Mouse (Mus musculus) stomach, postnatal 0 days (tissue): ENCODE results near the gene Arrdc2. TPM values are rescaled to one million over a fixed set of nuclear protein-coding genes. Genes with fewer than 3 reads are reported as not detected.

ENCODE experiments used
- ATAC-seq: fragments of 200-750 bp; cut with Nextera tagmentation; 2 replicates; pipeline ENCODE4 v1.8.0; 2017; ENCODE audit not compliant: low FRiP score, low TSS enrichment
- DNase-seq: peaks from one replicate; pipeline ENCODE4 v3.0.0-alpha.2; 2016; ENCODE audit warnings: low spot score
- H3K27ac ChIP-seq: fragments of 300-500 bp; sonication (generic); replicated peaks from 2 replicates; pipeline ENCODE4 v1.5.1; 2014; ENCODE audit warnings: mild to moderate bottlenecking, control low read depth
- H3K27me3 ChIP-seq: fragments of 300-500 bp; sonication (generic); 2 replicates; pipeline ENCODE4 v1.6.1; 2014; ENCODE audit warnings: low read length; ENCODE audit not compliant: control insufficient read depth, insufficient read depth
- H3K36me3 ChIP-seq: fragments of 300-500 bp; sonication (generic); 2 replicates; pipeline ENCODE4 v1.6.1; 2014; ENCODE audit warnings: low read length, mixed read lengths; ENCODE audit not compliant: control insufficient read depth, insufficient read depth
- H3K4me1 ChIP-seq: fragments of 300-500 bp; sonication (generic); replicated peaks from 2 replicates; pipeline ENCODE4 v1.6.1; 2014; ENCODE audit warnings: antibody characterized with exemption; ENCODE audit not compliant: control insufficient read depth, insufficient read depth
- H3K4me2 ChIP-seq: fragments of 300-500 bp; sonication (generic); replicated peaks from 2 replicates; pipeline ENCODE4 v1.6.1; 2014; ENCODE audit warnings: low read depth, mild to moderate bottlenecking, control low read depth, moderate library complexity
- H3K4me3 ChIP-seq: fragments of 300-500 bp; sonication (generic); 2 replicates; pipeline ENCODE4 v1.5.1; 2014; ENCODE audit warnings: low read depth, low read length, control low read depth
- H3K9ac ChIP-seq: fragments of 300-500 bp; sonication (generic); 2 replicates; pipeline ENCODE4 v1.6.1; 2014; ENCODE audit warnings: mild to moderate bottlenecking, low read length, control low read depth, mixed read lengths
- H3K9me3 ChIP-seq: fragments of 300-500 bp; sonication (generic); 2 replicates; pipeline ENCODE4 v1.6.1; 2016; ENCODE audit warnings: low read length; ENCODE audit not compliant: control insufficient read depth
- CTCF ChIP-seq: IDR thresholded peaks from 2 replicates; pipeline ENCODE4 v1.5.1; 2016; ENCODE audit warnings: antibody characterized with exemption, low read depth, mild to moderate bottlenecking, moderate library complexity
- EP300 ChIP-seq: optimal IDR thresholded peaks from 2 replicates; pipeline ENCODE3; 2016; ENCODE audit warnings: antibody characterized with exemption
- WGBS: fragments of 180-500 bp; shearing (Covaris S2); extraction: QIAGEN DNeasy Blood & Tissue Kit; methylation state at CpG from one replicate; pipeline ENCODE4 v1.1.7; 2014; 5-methylcytosine and 5-hydroxymethylcytosine counted together
- polyA plus RNA-seq: library from polyadenylated mRNA; unstranded; fragments of >200 nt; fragmentation: Nextera tagmentation; extraction: Ambion mirVana; gene quantifications from 2 replicates; pipeline ENCODE4 v1.2.1, GENCODE M21; 2015

Arrdc2 gene
- polyA plus RNA-seq, 1 experiment from 2014 or later = 6.8 TPM

GRCm38 (mm10) chr8:70833520-70833919 is 6.0 kb downstream of the Arrdc2 start:
- Histone ChIP-seq H3K9me3 (no peaks in the 10 kb centered on the region), H3K4me2 (no peak overlapping the region), H3K4me3 (no peak overlapping the region), H3K36me3 (no peaks in the 10 kb centered on the region; the same call in 1 of the 2 replicates), H3K27ac (peak overlapping the region; percentile 24; the same call in 1 of the 2 replicates), H3K9ac (no peak overlapping the region; the same call in 1 of the 2 replicates), H3K4me1 (0 out of 2 replicates have a peak, but pooled peaks cover 2% of the 10 kb centered on the region), H3K27me3 (no peaks in the 10 kb centered on the region)
- no peak for DNase-seq
- ATAC-seq = 0 out of 2 replicates have a peak, but pooled peaks have one; percentile 7
- TF ChIP-seq CTCF (no peak), EP300 (no peak)
- WGBS = 48% methylated on average over 15 of the region's 15 CpGs

GRCm38 (mm10) chr8:70833018-70833482 is 6.5 kb downstream of the Arrdc2 start:
- H3K27ac ChIP-seq = peak overlapping the region; percentile 24; the same call in 1 of the 2 replicates
- H3K9ac ChIP-seq = no peak overlapping the region
- ATAC-seq (0 out of 2 replicates have a peak, but pooled peaks have one; percentile 18), DNase-seq (no peak)
- TF ChIP-seq CTCF = no peak
- TF ChIP-seq EP300 = no peak
- no peaks in the 10 kb centered on the region for H3K4me1 ChIP-seq
- no peak overlapping the region for H3K4me3 ChIP-seq
- no peaks in the 10 kb centered on the region for H3K9me3 ChIP-seq
- no peak overlapping the region for H3K4me2 ChIP-seq
- 49% methylated on average over 9 of the region's 9 CpGs for WGBS
- no peaks in the 10 kb centered on the region; the same call in 1 of the 2 replicates for H3K36me3 ChIP-seq
- H3K27me3 ChIP-seq = no peaks in the 10 kb centered on the region

- no peaks in the 10 kb centered on the region for H3K4me1 ChIP-seq
- no peak for DNase-seq
- H3K27ac ChIP-seq = no peak overlapping the region
- no peak overlapping the region for H3K4me3 ChIP-seq
- H3K27me3 ChIP-seq = no peaks in the 10 kb centered on the region
- no peak overlapping the region for H3K4me2 ChIP-seq
- H3K9ac ChIP-seq = no peak overlapping the region
- H3K36me3 ChIP-seq = no peaks in the 10 kb centered on the region; the same call in 1 of the 2 replicates
- no peaks in the 10 kb centered on the region for H3K9me3 ChIP-seq
- ATAC-seq = no peak
- WGBS = 69% methylated on average over 11 of the region's 11 CpGs
- no peak for TF ChIP-seq CTCF
- TF ChIP-seq EP300 = no peak
These were observed 7.1 kb downstream of the Arrdc2 start for GRCm38 (mm10) chr8:70832371-70832770.

- no peak overlapping the region for H3K9ac ChIP-seq
- H3K36me3 ChIP-seq = no peaks in the 10 kb centered on the region; the same call in 1 of the 2 replicates
- no peak for ATAC-seq
- no peak overlapping the region for H3K4me3 ChIP-seq
- H3K4me1 ChIP-seq = no peaks in the 10 kb centered on the region
- H3K27me3 ChIP-seq = no peaks in the 10 kb centered on the region
- WGBS = 83% methylated on average over 8 of the region's 8 CpGs
- no peaks in the 10 kb centered on the region for H3K9me3 ChIP-seq
- no peak for DNase-seq
- TF ChIP-seq CTCF (no peak), EP300 (no peak)
- no peak overlapping the region for H3K4me2 ChIP-seq
- H3K27ac ChIP-seq = no peak overlapping the region
These were observed 8.0 kb downstream of the Arrdc2 start for GRCm38 (mm10) chr8:70831517-70831916.

GRCm38 (mm10) chr8:70827796-70828195 is 11.7 kb downstream of the Arrdc2 start:
- 78% methylated on average over 1 of the region's 1 CpGs for WGBS
- no peak for TF ChIP-seq EP300
- TF ChIP-seq CTCF = no peak
- ATAC-seq (no peak), DNase-seq (no peak)
- no peaks in the 10 kb centered on the region for H3K4me1 ChIP-seq
- no peaks in the 10 kb centered on the region for H3K9me3 ChIP-seq
- H3K4me2 ChIP-seq = no peak overlapping the region
- H3K27ac ChIP-seq = no peak overlapping the region
- H3K9ac ChIP-seq = no peak overlapping the region
- H3K27me3 ChIP-seq = no peaks in the 10 kb centered on the region
- no peak overlapping the region for H3K4me3 ChIP-seq
- H3K36me3 ChIP-seq = no peaks in the 10 kb centered on the region

- Histone ChIP-seq H3K36me3 (no peaks in the 10 kb centered on the region), H3K9ac (no peak overlapping the region), H3K4me1 (no peaks in the 10 kb centered on the region), H3K9me3 (no peaks in the 10 kb centered on the region), H3K4me2 (no peak overlapping the region), H3K4me3 (no peak overlapping the region), H3K27ac (no peak overlapping the region), H3K27me3 (no peaks in the 10 kb centered on the region)
- ATAC-seq (no peak), DNase-seq (no peak)
- 94% methylated on average over 2 of the region's 2 CpGs for WGBS
- TF ChIP-seq CTCF = peak; percentile 35
- TF ChIP-seq EP300 = no peak
These were observed 12.5 kb downstream of the Arrdc2 start for GRCm38 (mm10) chr8:70827010-70827409.
